Mouse (Mus musculus) midbrain, postnatal 0 days (tissue): ENCODE measurements around the gene Ripor3. TPM values are rescaled to one million over a fixed set of nuclear protein-coding genes. Genes with fewer than 3 reads are reported as not detected.

ENCODE experiments used
- ATAC-seq: fragments of 200-750 bp; cut with Nextera tagmentation; 2 replicates; pipeline ENCODE4 v1.8.0; 2017; ENCODE audit warnings: moderate number of reproducible peaks, mild to moderate bottlenecking, moderate TSS enrichment, moderate library complexity; ENCODE audit not compliant: low FRiP score
- DNase-seq: peaks from one replicate; pipeline ENCODE4 v3.0.0-alpha.2; 2015; ENCODE audit warnings: low spot score
- H3K27ac ChIP-seq: fragments of 300-500 bp; sonication (generic); 2 replicates; pipeline ENCODE4 v1.5.1; 2014; ENCODE audit warnings: low read depth, mild to moderate bottlenecking, low read length, mixed read lengths
- H3K27me3 ChIP-seq: fragments of 300-500 bp; sonication (generic); 2 replicates; pipeline ENCODE4 v1.6.1; 2014; ENCODE audit warnings: low read length, control low read depth, mixed read lengths; ENCODE audit not compliant: insufficient read depth
- H3K36me3 ChIP-seq: fragments of 300-500 bp; sonication (generic); 2 replicates; pipeline ENCODE4 v1.6.1; 2014; ENCODE audit warnings: low read length, control low read depth, mixed read lengths; ENCODE audit not compliant: insufficient read depth
- H3K4me1 ChIP-seq: fragments of 300-500 bp; sonication (generic); 2 replicates; pipeline ENCODE4 v1.6.1; 2014; ENCODE audit warnings: mild to moderate bottlenecking, control low read depth, antibody characterized with exemption, low read length, mixed read lengths; ENCODE audit not compliant: insufficient read depth
- H3K4me2 ChIP-seq: fragments of 300-500 bp; sonication (generic); 2 replicates; pipeline ENCODE4 v1.6.1; 2014; ENCODE audit warnings: low read depth, mild to moderate bottlenecking, low read length, mixed read lengths; ENCODE audit not compliant: poor library complexity, severe bottlenecking
- H3K4me3 ChIP-seq: fragments of 300-500 bp; sonication (generic); 2 replicates; pipeline ENCODE4 v1.5.1; 2014; ENCODE audit warnings: low read depth, mild to moderate bottlenecking, low read length, moderate library complexity
- H3K9ac ChIP-seq: fragments of 300-500 bp; sonication (generic); replicated peaks from 2 replicates; pipeline ENCODE4 v1.6.1; 2014; ENCODE audit warnings: mild to moderate bottlenecking, low read length, moderate library complexity, mixed read lengths; ENCODE audit not compliant: poor library complexity, severe bottlenecking
- H3K9me3 ChIP-seq: fragments of 300-500 bp; sonication (generic); 2 replicates; pipeline ENCODE4 v1.6.1; 2016; ENCODE audit warnings: low read length, control low read depth
- CTCF ChIP-seq: IDR thresholded peaks from 2 replicates; pipeline ENCODE4 v1.5.1; 2016; ENCODE audit warnings: antibody characterized with exemption, mild to moderate bottlenecking
- WGBS: fragments of 180-500 bp; shearing (Covaris S2); extraction: QIAGEN DNeasy Blood & Tissue Kit; methylation state at CpG from one replicate; pipeline ENCODE4 v1.1.7; 2014; 5-methylcytosine and 5-hydroxymethylcytosine counted together
- polyA plus RNA-seq: library from polyadenylated mRNA; unstranded; fragments of >200 nt; fragmentation: Nextera tagmentation; extraction: Ambion mirVana; gene quantifications from 2 replicates; pipeline ENCODE4 v1.2.1, GENCODE M21; 2015
- total RNA-seq: library from RNA; depleted of rRNA; stranded (reverse); fragments of >200 nt; gene quantifications from 2 replicates; pipeline ENCODE4 v1.2.3, GENCODE M21; 2014

The Ripor3 gene
- total and polyA plus RNA-seq, 2 experiments from 2014 or later: 0.28 to 0.99 TPM

DNA sequence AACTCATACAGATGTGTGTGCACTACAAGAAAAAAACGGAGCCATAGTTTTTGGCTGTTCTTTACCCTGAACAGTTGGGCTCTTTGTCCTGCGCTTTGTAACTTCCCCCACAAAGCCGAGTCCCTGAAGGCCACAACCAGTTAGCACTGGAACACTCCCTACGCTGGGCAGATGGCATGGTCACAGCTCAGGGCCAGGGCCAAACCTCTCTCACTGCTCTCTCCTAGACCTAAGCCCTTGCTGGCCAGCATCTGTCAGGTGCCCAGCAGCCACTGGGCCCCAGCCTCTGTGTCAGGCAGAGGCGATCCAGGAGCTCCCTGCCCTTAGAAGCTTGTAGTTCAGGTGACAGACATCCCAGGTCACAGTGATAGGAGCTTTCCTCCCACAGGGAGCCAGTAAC is 65.0 kb downstream of the Ripor3 start:
- no peak overlapping the region for H3K9ac ChIP-seq
- H3K4me3 ChIP-seq: no peak overlapping the region
- H3K36me3 ChIP-seq: no peaks in the 10 kb centered on the region; the same call in 1 of the 2 replicates
- no peaks in the 10 kb centered on the region for H3K27me3 ChIP-seq
- DNase-seq (no peak), ATAC-seq (no peak)
- no peak overlapping the region for H3K4me2 ChIP-seq
- WGBS: 77% methylated on average over 5 of the region's 5 CpGs
- no peaks in the 10 kb centered on the region for H3K9me3 ChIP-seq
- no peak overlapping the region for H3K27ac ChIP-seq
- TF ChIP-seq CTCF: no peak
- peaks cover 25% of the 10 kb centered on the region; the same call in 1 of the 2 replicates for H3K4me1 ChIP-seq

DNA sequence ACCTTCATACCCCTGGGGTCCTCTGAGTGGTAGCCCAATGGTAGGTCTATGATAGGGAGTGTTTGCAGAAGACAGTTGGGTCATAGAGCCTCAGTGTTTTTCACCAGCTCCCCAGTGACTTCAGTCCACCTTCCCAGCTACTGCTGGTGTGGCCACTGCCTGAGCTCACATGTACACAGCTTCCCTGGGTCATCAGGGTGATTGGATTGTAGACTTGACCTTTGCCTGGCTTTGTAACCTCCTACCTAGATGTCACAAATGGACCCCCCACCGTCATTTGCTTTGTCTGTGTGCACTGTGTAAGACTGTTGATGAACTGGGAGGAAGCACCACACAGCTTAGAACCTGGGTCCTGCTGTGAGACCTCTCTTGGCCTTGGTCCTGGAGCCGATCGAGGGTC is 66.2 kb downstream of the Ripor3 start:
- ATAC-seq: no peak
- TF ChIP-seq CTCF: no peak
- H3K4me1 ChIP-seq: peaks cover 25% of the 10 kb centered on the region; the same call in 1 of the 2 replicates
- no peaks in the 10 kb centered on the region; the same call in 1 of the 2 replicates for H3K36me3 ChIP-seq
- H3K9me3 ChIP-seq: no peaks in the 10 kb centered on the region
- no peak overlapping the region for H3K4me3 ChIP-seq
- no peak overlapping the region for H3K4me2 ChIP-seq
- H3K27me3 ChIP-seq: no peaks in the 10 kb centered on the region
- DNase-seq: no peak
- WGBS: 55% methylated on average over 3 of the region's 3 CpGs
- no peak overlapping the region for H3K27ac ChIP-seq
- no peak overlapping the region for H3K9ac ChIP-seq

DNA sequence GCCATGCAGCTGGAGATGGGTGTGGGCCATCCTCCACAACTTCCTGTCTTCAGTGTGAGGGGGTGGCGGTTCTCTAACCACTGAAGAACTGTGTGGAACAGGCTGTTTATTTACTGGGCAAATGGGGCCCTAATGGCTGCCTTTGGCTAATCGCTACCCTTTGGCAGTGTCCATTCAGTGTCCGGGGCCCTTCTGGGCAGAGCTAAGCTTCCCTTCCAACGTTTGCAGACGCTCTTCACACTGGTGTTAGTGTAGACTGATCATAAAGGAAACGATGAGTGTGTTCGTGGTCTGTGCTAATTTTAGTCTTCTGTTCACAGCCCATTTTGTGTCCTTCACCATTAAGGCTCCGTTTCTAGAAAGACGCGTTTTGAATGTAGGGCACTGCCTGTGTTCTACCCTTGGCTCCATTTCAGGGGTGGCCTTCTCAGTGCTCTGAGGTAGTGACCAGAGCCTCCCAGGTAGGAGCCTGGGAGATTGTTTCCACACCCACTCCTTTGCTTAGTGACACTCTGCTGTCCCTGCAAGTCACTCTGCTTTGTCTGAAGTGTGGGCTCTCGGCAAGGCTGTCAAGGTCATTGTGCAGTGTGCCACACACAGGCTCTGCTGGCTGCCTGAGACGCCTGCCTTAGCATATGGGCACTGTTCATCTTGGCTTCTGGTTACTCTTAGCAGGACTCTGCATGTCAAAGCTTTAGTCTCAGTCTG is 67.3 kb downstream of the Ripor3 start:
- H3K9ac ChIP-seq: 0 out of 2 replicates have a peak overlapping the region, but pooled peaks have one; percentile 13
- H3K4me3 ChIP-seq: no peak overlapping the region
- TF ChIP-seq CTCF: no peak
- peak overlapping the region; percentile 20; the same call in 1 of the 2 replicates for H3K4me2 ChIP-seq
- ATAC-seq: no peak
- peak; percentile 43 for DNase-seq
- H3K27ac ChIP-seq: peak overlapping the region; percentile 26; the same call in 1 of the 2 replicates
- H3K4me1 ChIP-seq: peaks cover 25% of the 10 kb centered on the region; the same call in 1 of the 2 replicates
- H3K9me3 ChIP-seq: no peaks in the 10 kb centered on the region
- no peaks in the 10 kb centered on the region for H3K27me3 ChIP-seq
- H3K36me3 ChIP-seq: no peaks in the 10 kb centered on the region; the same call in 1 of the 2 replicates
- WGBS: 70% methylated on average over 12 of the region's 12 CpGs

DNA sequence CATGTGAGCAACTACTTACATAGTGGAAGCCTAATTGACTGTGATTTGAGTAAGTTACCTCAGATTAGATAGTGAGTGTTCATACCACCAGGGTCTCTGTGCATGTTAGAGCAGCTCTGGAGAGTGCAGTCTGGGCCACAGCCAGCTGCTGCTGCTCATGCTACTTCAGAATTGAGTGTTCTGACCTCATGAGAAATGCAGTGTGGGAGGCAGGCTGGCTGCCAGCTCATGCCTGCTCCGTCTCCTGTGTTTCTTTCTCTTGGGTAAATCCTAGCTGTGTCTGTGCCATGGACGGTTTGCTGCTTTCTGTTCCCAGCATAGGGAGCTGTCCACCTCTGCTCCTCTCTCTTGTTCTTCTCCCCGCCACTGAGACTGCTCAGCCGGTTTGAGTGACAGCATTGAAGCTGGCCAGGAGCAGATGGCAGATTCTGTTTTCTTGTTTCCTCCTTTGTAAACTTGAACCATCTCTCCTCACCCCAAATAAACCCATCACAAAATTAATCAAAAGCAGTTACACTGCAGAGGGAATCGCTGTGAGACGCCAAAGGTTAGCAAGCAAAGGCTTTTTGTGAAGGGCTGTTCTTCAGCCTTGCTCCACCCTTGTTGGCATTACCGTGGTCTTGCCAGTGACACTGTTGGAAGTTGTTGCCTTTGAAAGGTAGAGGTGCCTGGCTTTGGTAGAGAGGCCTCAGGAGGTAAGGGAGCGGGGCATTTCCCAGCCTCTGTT is 68.1 kb downstream of the Ripor3 start:
- no peak for TF ChIP-seq CTCF
- Histone ChIP-seq H3K9ac (0 out of 2 replicates have a peak overlapping the region, but pooled peaks have one; percentile 13), H3K4me3 (no peak overlapping the region), H3K27ac (peak overlapping the region; percentile 26), H3K27me3 (no peaks in the 10 kb centered on the region), H3K4me1 (peaks cover 25% of the 10 kb centered on the region; the same call in 1 of the 2 replicates), H3K36me3 (no peaks in the 10 kb centered on the region; the same call in 1 of the 2 replicates), H3K9me3 (no peaks in the 10 kb centered on the region), H3K4me2 (peak overlapping the region; percentile 20; the same call in 1 of the 2 replicates)
- ATAC-seq: peak; percentile 45
- 33% methylated on average over 8 of the region's 8 CpGs for WGBS
- peak; percentile 82 for DNase-seq

DNA sequence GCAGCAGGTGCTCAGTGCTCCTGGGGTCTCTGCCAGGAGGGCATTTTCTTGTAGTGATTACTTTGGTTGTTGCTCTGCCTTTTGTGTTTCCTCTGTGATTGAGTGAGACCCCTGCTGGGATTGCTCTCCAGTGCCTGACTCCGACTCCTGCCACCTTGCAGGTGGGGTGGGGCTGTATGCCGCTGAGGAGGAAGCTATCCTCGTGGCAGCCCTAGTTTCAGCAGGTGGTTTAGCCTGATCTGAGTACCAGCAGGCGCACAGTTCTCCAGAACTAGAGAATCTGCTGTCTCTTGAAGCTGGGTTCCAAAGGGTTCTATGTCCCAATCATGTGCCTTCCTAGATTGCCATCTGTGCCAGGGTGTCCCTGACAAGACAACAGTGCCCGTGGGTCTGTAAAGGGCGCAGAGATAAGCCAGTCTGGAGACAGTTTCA is 68.7 kb downstream of the Ripor3 start:
- H3K27me3 ChIP-seq: no peaks in the 10 kb centered on the region
- no peaks in the 10 kb centered on the region for H3K9me3 ChIP-seq
- WGBS: 41% methylated on average over 6 of the region's 6 CpGs
- H3K36me3 ChIP-seq: no peaks in the 10 kb centered on the region; the same call in none of the 2 replicates
- ATAC-seq (no peak; the same call in 1 of the 2 replicates), DNase-seq (no peak)
- no peak for TF ChIP-seq CTCF
- peaks cover 25% of the 10 kb centered on the region; the same call in 1 of the 2 replicates for H3K4me1 ChIP-seq
- H3K4me3 ChIP-seq: no peak overlapping the region
- H3K27ac ChIP-seq: peak overlapping the region; percentile 21; the same call in 1 of the 2 replicates
- H3K9ac ChIP-seq: no peak overlapping the region
- H3K4me2 ChIP-seq: no peak overlapping the region
